Mouse (Mus musculus) stomach, embryonic 14.5 days (tissue): ENCODE measurements around the gene Ddx50. TPM values are rescaled to one million over a fixed set of nuclear protein-coding genes. Genes with fewer than 3 reads are reported as not detected.
"Not testable (repeated sequence)": the region's sequence is repeated elsewhere in the genome, so short reads cannot be mapped to it uniquely, and the experiment has no call there.

Source experiments
- ATAC-seq: fragments of 200-750 bp; cut with Nextera tagmentation; 2 replicates; pipeline ENCODE4 v1.8.0; 2017; ENCODE audit warnings: low read depth, moderate TSS enrichment; ENCODE audit not compliant: insufficient number of reproducible peaks, insufficient read depth, low FRiP score
- H3K27ac ChIP-seq: fragments of 300-500 bp; sonication (generic); 2 replicates; pipeline ENCODE4 v1.5.1; 2014; ENCODE audit warnings: mild to moderate bottlenecking, low read length, moderate library complexity, mixed read lengths
- H3K27me3 ChIP-seq: fragments of 300-500 bp; sonication (generic); 2 replicates; pipeline ENCODE4 v1.6.1; 2014; ENCODE audit warnings: low read length, control low read depth, mixed read lengths; ENCODE audit not compliant: control insufficient read depth, insufficient read depth
- H3K36me3 ChIP-seq: fragments of 300-500 bp; sonication (generic); 2 replicates; pipeline ENCODE4 v1.6.1; 2014; ENCODE audit warnings: mild to moderate bottlenecking, control low read depth, low read length, moderate library complexity, mixed read lengths; ENCODE audit not compliant: control insufficient read depth, insufficient read depth
- H3K4me1 ChIP-seq: fragments of 300-500 bp; sonication (generic); 2 replicates; pipeline ENCODE4 v1.6.1; 2014; ENCODE audit warnings: low read length, control low read depth, mixed read lengths; ENCODE audit not compliant: control insufficient read depth, insufficient read depth
- H3K4me2 ChIP-seq: fragments of 300-500 bp; sonication (generic); replicated peaks from 2 replicates; pipeline ENCODE4 v1.6.1; 2014; ENCODE audit warnings: low read depth, low read length, control low read depth
- H3K4me3 ChIP-seq: fragments of 300-500 bp; sonication (generic); 2 replicates; pipeline ENCODE4 v1.5.1; 2014; ENCODE audit warnings: low read depth, low read length, control low read depth
- H3K9ac ChIP-seq: fragments of 300-500 bp; sonication (generic); replicated peaks from 2 replicates; pipeline ENCODE4 v1.6.1; 2014; ENCODE audit warnings: low read depth, mild to moderate bottlenecking, control low read depth, low read length, moderate library complexity, mixed read lengths
- H3K9me3 ChIP-seq: fragments of 300-500 bp; sonication (generic); 2 replicates; pipeline ENCODE4 v1.6.1; 2016; ENCODE audit warnings: low read depth, low read length, control low read depth; ENCODE audit not compliant: control insufficient read depth
- WGBS: fragments of 180-500 bp; shearing (Covaris S2); extraction: QIAGEN DNeasy Blood & Tissue Kit; methylation state at CpG from one replicate; pipeline ENCODE4 v1.1.7; 2014; 5-methylcytosine and 5-hydroxymethylcytosine counted together
- polyA plus RNA-seq: library from polyadenylated mRNA; unstranded; fragments of >200 nt; fragmentation: Nextera tagmentation; extraction: Ambion mirVana; gene quantifications from 2 replicates; pipeline ENCODE4 v1.2.1, GENCODE M21; 2014

Ddx50 gene
- polyA plus RNA-seq, 1 experiment from 2014 or later: 148 TPM

GRCm38 (mm10) chr10:62590200-62590599, 60.8 kb downstream of the Ddx50 start:
- no peak overlapping the region for H3K4me2 ChIP-seq
- H3K27ac ChIP-seq: no peak overlapping the region
- H3K4me3 ChIP-seq: no peak overlapping the region
- peaks cover 66% of the 10 kb centered on the region for H3K36me3 ChIP-seq
- WGBS: 39% methylated on average over 6 of the region's 6 CpGs
- H3K4me1 ChIP-seq: no peaks in the 10 kb centered on the region
- no peak overlapping the region for H3K9ac ChIP-seq
- ATAC-seq: no peak
- no peaks in the 10 kb centered on the region for H3K9me3 ChIP-seq
- no peaks in the 10 kb centered on the region for H3K27me3 ChIP-seq

GRCm38 (mm10) chr10:62588616-62589015, 62.4 kb downstream of the Ddx50 start:
- H3K4me1 ChIP-seq: no peaks in the 10 kb centered on the region
- no peak overlapping the region for H3K9ac ChIP-seq
- H3K27me3 ChIP-seq: no peaks in the 10 kb centered on the region
- no peak for ATAC-seq
- peaks cover 79% of the 10 kb centered on the region for H3K36me3 ChIP-seq
- H3K9me3 ChIP-seq: no peaks in the 10 kb centered on the region
- no peak overlapping the region for H3K4me2 ChIP-seq
- WGBS: 76% methylated on average over 4 of the region's 4 CpGs
- H3K4me3 ChIP-seq: no peak overlapping the region
- H3K27ac ChIP-seq: no peak overlapping the region

GRCm38 (mm10) chr10:62583245-62583644, 67.8 kb downstream of the Ddx50 start:
- Histone ChIP-seq H3K27me3 (no peaks in the 10 kb centered on the region), H3K36me3 (peaks cover 62% of the 10 kb centered on the region), H3K9ac (no peak overlapping the region), H3K4me1 (no peaks in the 10 kb centered on the region), H3K4me2 (no peak overlapping the region), H3K27ac (no peak overlapping the region), H3K9me3 (no peaks in the 10 kb centered on the region), H3K4me3 (no peak overlapping the region)
- ATAC-seq: no peak
- 81% methylated on average over 1 of the region's 1 CpGs for WGBS

- Histone ChIP-seq H3K27ac (no peak overlapping the region), H3K27me3 (no peaks in the 10 kb centered on the region), H3K4me3 (no peak overlapping the region), H3K9me3 (no peaks in the 10 kb centered on the region), H3K4me1 (no peaks in the 10 kb centered on the region), H3K4me2 (no peak overlapping the region), H3K9ac (no peak overlapping the region), H3K36me3 (peaks cover 57% of the 10 kb centered on the region)
- 81% methylated on average over 7 of the region's 7 CpGs for WGBS
- ATAC-seq: no peak
These were observed 68.3 kb downstream of the Ddx50 start for GRCm38 (mm10) chr10:62582701-62583100.

DNA sequence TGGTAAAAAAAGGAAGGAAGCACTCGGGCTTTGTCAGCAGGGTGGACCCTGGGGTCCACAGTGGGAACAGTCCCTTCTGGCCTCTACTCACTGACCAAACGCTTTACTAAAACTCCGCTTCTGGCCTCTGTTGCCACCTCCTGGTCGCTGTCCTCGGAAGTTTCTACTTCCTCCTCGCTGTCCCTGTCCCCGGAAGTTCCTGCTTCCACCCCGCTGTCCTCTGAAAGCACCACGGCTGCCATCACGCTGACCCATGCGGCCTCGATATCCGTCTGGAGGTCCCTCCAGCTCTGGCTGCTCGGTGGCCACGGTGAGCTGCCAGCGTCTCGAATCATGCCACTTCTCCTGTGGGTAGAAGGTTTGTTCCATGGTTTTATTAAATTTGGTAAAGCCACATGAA, 68.8 kb downstream of the Ddx50 start:
- peaks cover 54% of the 10 kb centered on the region for H3K36me3 ChIP-seq

GRCm38 (mm10) chr10:62579129-62579528, 71.9 kb downstream of the Ddx50 start:
- WGBS: 93% methylated on average over 11 of the region's 13 CpGs
- H3K9me3 ChIP-seq, H3K9ac ChIP-seq, H3K4me3 ChIP-seq, H3K4me1 ChIP-seq, H3K27ac ChIP-seq, ATAC-seq, H3K27me3 ChIP-seq, H3K4me2 ChIP-seq: not testable (repeated sequence)
- H3K36me3 ChIP-seq: peaks cover 43% of the 10 kb centered on the region

More for the DNA sequence above, 68.8 kb downstream of the Ddx50 start:
- no peak overlapping the region for H3K27ac ChIP-seq
- ATAC-seq: no peak
- H3K4me3 ChIP-seq: no peak overlapping the region
- no peak overlapping the region for H3K4me2 ChIP-seq
- H3K4me1 ChIP-seq: no peaks in the 10 kb centered on the region
- no peak overlapping the region for H3K9ac ChIP-seq
- no peaks in the 10 kb centered on the region for H3K27me3 ChIP-seq
- 89% methylated on average over 17 of the region's 17 CpGs for WGBS
- H3K9me3 ChIP-seq: no peaks in the 10 kb centered on the region

DNA sequence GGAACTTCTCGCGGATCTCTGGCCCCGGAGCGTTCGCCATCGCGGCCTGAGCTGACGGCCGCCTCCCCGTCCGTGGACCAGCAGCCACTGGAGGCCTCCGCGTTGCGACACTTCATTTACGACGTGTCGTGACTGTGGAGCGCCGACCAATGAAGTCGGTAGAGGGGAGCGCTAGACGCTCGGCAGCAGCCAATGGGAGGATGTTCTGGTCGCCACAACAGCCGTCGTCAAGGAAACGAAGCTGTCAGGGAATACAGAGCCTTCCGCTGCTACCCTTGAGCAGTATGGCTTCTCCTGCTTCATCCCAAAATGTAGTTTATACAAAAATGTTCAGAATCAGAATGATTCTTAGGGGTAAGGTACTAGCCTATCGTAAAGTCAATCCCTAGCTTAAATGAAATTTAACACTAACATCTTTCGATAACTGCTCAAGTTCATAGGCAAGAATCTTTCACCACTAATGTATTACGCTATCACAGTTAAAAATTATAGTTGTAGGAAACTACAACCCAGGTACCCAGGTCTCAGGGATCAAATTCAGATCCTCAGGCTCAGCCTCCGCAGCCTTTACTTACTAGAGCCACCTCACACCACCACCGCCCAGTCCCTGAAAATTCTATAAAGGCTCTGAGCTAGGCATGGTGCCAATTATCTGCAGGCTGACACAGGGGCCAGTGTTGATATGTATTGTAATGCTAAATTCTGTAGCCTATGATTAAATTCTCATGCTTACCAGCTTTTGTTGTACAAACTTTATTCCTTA, 72.5 kb downstream of the Ddx50 start, which contains the start of gene Kif1bp:
Gene Kif1bp, minus strand, starts transcription at position 120 of the 763 bp plus-strand sequence.
- ATAC-seq: peak; percentile 99
- Histone ChIP-seq H3K27ac (peak within 1 kb of the TSS; percentile 56; the same call in 1 of the 2 replicates), H3K4me2 (peak within 1 kb of the TSS; percentile 71), H3K36me3 (peaks cover 37% of the 10 kb centered on the region), H3K9ac (peak within 1 kb of the TSS; percentile 77), H3K4me1 (no peaks in the 10 kb centered on the region), H3K4me3 (peak within 1 kb of the TSS; percentile 87), H3K27me3 (no peaks in the 10 kb centered on the region), H3K9me3 (no peaks in the 10 kb centered on the region)
- 5% methylated on average over 33 of the region's 33 CpGs for WGBS

- Histone ChIP-seq H3K9ac (peak overlapping the region; percentile 77), H3K4me1 (no peaks in the 10 kb centered on the region), H3K4me3 (peak overlapping the region; percentile 87), H3K27me3 (no peaks in the 10 kb centered on the region), H3K4me2 (peak overlapping the region; percentile 71), H3K9me3 (no peaks in the 10 kb centered on the region), H3K27ac (peak overlapping the region; percentile 56; the same call in 1 of the 2 replicates), H3K36me3 (peaks cover 31% of the 10 kb centered on the region)
- under 1% methylated on average over 54 of the region's 54 CpGs for WGBS
- peak; percentile 80 for ATAC-seq
These were observed 73.2 kb downstream of the Ddx50 start for GRCm38 (mm10) chr10:62577673-62578337.
